Mouse (Mus musculus): ENCODE data around the gene Rbfox2.

The Rbfox2 gene

DNA sequence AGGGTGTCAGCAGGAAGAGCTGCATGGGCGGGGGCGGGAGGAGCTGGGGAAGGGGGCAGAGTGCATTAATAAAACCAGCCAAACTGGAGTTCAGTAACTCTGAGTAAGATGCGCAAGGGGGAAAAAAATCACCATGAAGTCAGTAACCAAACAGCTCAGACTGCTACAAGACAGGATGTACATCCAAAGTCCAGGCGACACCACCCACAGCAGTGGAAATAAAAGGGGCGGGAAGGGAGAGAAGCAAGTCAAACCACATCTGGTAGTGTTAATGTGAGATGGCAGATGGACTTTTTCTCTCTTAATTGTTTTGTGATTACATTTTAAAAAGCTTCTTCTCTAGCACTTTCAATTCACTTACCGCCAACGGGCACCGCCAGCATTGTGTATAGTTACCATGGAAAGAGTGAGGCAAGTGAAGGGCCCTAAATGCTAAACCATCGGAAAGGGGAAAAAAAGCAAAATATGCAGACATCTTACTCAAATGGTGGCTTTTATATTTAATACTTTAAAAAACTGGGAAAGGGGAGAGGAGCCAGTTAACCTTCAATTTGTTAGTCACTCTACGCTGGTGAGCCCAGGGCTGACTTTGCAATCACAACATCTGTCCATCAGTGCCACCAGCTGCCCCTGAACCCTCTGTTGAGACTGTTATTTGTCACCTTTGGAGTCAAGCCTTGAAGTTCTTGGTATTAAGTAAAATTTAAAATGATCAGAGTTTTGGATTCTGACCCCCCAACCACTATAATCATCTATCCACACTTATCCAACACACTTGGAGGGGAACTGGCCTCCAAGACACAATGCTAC is 202.2 kb downstream of the Rbfox2 start:
- no peak for DNase-seq (ENCODE audit: low spot score in 2 of 2)

DNA sequence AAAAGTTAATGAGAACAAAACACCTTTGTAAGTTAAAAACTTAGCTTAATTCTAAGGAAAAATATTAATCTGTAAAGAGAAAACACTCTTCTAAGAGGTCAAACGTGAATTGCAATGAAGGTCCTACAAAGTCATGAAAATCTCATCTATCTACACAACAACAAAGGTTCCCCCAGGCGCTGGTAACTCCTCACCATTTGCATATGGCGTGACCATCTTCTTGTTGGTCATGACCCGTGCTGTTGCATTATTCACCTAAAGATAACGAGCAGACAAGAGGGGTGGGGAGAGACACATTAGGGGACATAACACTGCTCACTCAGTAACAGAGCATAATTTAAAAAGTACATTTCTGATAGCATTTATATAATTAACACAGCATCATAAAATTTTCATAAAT is 204.1 kb downstream of the Rbfox2 start:
- DNase-seq (ENCODE audit: low spot score in 2 of 2), result no peak

- no peak for DNase-seq (ENCODE audit: low spot score in 2 of 2)
These were observed 207.0 kb downstream of the Rbfox2 start for GRCm38 (mm10) chr15:77099756-77100155.

DNA sequence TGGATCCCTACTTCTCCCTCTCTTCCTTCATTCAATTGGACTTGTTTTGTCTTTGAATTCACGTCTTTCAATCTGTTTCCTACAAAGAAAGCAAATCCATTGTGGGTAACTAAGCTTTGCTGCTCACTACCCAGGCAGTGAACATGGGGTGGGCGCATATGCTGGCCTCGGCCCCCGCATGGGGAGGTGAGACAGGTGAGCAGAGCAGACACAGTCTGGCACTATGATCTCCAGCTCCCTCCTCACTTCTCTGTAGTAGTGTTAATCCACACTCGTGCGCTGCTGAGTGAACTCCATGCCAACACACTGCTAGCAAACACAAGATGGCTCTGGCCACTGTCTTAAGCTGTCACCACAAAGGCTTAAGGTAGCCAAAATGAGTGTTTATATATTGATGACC is 209.4 kb downstream of the Rbfox2 start:
- DNase-seq (ENCODE audit: low spot score in 2 of 2), result no peak

DNA sequence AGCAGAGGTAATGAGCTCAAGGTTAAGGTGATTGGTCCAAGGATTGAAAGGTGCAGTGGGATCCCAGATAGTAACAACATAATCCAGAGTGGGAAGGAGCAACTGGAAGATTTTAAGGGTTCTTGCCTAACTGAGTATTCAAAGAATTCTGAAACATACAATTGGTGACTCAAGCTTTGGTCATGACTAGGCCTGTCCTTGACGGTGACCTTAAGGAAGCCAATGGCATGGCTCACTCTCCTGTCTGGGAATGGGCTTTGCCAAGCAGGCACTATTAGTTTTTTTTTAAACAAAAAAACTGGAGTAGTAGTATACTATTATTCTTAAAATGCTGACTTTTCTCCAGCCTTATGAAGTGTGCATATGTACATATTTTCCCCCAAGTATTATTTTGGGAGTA is 211.6 kb downstream of the Rbfox2 start:
- no peak for DNase-seq (ENCODE audit: low spot score in 2 of 2)

GRCm38 (mm10) chr15:77094431-77094830 is 212.4 kb downstream of the Rbfox2 start:
- DNase-seq (ENCODE audit: low spot score in 2 of 2), result no peak

GRCm38 (mm10) chr15:77091394-77091793 is 215.4 kb downstream of the Rbfox2 start:
- DNase-seq (ENCODE audit: low spot score in 2 of 2), result peak in 1 of 2 experiments; percentile 65

DNA sequence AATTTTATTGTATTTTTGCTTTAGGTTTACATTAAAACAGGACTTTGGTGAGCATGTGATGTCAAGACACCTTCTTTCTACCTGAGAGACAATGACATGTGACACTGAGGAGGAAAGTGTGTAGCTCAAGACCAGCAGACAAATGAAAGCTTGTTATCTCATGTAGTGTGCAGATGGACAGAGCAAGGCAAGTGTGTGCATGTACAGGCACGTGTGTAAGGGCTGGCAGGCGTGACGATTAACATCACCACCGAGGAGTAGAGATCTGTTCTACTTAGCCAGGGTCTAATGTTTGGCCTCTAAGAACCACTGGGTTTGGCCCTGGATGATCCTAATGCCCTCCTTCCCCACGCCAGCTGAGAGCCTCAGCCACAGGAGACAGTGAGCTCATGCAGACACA is 216.3 kb downstream of the Rbfox2 start:
- no peak for DNase-seq (ENCODE audit: low spot score in 2 of 2)

GRCm38 (mm10) chr15:77089249-77089648 is 217.6 kb downstream of the Rbfox2 start:
- DNase-seq (ENCODE audit: low spot score in 2 of 2), result no peak

DNA sequence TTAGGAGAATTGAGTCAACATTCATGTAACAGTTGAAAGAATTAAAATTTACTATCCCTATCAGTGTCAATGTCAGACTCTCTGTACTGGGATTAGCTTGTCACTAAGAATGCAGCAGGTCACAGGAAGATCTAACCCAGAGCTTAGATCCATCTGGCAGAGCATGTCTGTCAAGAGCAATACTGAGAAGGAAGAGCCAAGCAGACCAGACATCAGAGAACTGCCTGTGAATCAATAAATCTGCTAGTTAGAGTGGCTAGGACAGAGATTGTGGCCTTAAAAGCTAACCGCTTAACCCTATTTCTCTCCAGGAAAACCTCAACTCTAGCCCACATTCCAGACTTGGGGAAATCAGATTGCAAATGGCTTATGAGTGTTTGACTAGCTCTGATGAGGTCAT is 220.3 kb downstream of the Rbfox2 start:
- DNase-seq (ENCODE audit: low spot score in 2 of 2), result no peak

DNA sequence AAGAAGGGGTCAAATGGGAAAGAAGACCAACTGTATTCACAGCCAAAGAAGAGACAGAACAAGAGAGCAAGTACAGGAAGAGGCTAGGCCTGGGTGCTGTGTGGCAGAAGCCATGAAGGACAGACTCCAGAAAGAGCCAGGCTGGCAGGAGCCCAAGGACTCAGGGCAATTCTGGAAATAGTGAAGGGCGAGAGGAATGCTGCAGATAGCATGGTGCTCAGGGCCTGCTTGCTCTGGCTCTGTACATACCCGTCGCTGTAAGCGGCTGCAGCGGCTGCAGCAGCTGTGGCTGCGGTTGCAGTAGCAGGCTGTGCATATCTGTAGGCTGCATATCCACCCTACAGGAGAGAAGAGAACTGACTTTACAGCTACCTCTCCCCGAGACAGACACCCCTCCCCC is 221.0 kb downstream of the Rbfox2 start:
- DNase-seq (ENCODE audit: low spot score in 2 of 2), result no peak

- DNase-seq (ENCODE audit: low spot score in 2 of 2), result no peak
These were observed 225.3 kb downstream of the Rbfox2 start for GRCm38 (mm10) chr15:77081454-77081853.

- DNase-seq (ENCODE audit: low spot score in 2 of 2), result no peak
These were observed 226.0 kb downstream of the Rbfox2 start for GRCm38 (mm10) chr15:77080684-77081254.

- no peak for DNase-seq (ENCODE audit: low spot score in 2 of 2)
These were observed 226.9 kb downstream of the Rbfox2 start for GRCm38 (mm10) chr15:77079890-77080361.

DNA sequence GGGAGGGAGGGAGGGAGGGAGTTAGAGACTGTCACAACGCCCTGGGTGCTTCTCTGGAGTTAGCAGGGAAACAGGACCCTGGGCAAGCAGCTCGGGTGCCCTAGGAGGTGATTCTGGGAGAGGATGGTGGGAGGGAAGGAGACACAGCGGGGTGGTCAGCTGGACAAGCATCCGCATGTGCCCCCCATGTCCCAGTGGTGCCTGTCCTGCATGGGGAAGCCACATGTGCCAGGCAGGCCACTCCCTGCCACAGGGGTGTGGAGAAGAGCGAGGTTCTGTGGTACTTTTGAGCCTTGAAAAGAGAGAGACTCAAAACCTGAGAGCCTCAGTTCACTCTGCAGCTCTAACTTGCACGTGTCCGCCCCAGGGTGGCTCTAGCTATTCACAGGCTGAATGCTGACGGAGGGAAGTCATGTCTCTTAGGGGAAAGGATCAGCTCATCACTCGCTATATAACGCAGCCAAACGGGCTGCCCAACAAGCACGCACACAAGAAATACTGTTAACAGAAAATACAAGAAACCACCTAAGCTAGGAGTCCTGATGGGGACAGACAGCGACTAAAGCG is 227.5 kb downstream of the Rbfox2 start:
- DNase-seq (ENCODE audit: low spot score in 2 of 2), result no peak

- no peak for DNase-seq (ENCODE audit: low spot score in 2 of 2)
These were observed 228.0 kb downstream of the Rbfox2 start for GRCm38 (mm10) chr15:77078786-77079185.

DNA sequence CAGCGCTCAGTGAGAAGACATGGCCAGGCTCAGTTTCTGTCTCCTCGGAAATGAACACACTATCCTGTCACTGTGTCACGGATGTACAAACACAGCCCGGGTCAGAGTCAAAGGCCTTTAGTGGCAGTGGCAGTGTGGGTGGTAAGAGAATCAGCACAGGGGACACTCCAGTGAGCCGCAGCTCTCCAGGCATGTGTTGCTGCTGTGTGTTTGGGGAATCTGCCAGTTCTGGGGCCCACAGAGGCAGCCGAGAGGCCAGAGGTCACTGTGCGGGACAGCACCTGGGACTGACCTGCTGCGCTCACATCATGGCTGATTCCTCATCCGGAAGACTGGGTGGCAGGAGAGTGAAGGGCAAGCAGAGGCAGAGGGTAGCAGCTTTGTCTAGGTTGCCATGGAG is 228.9 kb downstream of the Rbfox2 start:
- no peak for DNase-seq (ENCODE audit: low spot score in 2 of 2)

- peak in 1 of 2 experiments; percentile 57 for DNase-seq (ENCODE audit: low spot score in 2 of 2)
These were observed 230.3 kb downstream of the Rbfox2 start for GRCm38 (mm10) chr15:77076523-77076922.

GRCm38 (mm10) chr15:77072556-77073163 is 234.1 kb downstream of the Rbfox2 start:
- no peak for DNase-seq (ENCODE audit: low spot score in 2 of 2)

DNA sequence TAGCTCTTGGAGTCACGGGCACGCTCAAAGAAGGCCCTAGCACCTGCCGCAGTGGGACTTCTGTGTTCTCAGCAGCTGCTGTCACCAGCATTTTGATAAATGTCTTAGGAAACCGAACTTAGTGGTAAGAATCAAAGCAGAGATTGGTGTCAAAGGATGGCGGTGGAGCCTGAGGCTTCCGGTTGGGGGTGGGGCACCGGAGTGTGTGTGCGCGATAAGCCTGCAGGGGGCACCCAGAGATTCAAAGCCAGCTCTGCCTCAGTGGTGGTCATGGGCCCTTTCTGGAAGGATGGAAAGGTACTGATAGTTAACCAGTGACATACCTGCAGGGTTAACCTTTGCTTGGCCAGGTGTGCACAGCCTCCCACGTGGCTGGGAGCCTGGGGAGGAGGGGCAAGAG is 235.3 kb downstream of the Rbfox2 start:
- DNase-seq (ENCODE audit: low spot score in 2 of 2), result no peak

GRCm38 (mm10) chr15:77070745-77071268 is 236.0 kb downstream of the Rbfox2 start:
- no peak for DNase-seq (ENCODE audit: low spot score in 2 of 2)

DNA sequence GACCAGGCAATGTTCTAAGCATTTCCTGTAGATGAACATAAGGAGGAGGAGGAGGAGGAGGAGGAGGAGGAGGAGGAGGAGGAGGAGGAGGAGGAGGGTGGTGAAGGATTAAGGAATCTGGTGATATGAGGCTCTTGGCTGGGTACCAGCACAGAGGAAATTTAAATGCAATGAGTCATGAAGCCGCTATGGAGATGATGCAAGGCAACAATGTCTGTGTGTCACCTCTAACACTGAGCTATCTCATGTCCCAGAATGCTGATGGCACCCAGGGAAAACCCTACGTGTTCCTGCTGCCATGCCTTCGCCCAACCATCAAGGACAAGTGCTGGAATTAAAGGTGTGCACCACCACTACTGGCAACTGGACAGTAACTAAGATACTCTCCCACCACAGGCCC is 237.8 kb downstream of the Rbfox2 start:
- peak in 1 of 2 experiments; percentile 68 for DNase-seq (ENCODE audit: low spot score in 2 of 2)
